Mouse (Mus musculus) hindbrain, embryonic 11.5 days (tissue): ENCODE results near the gene Plg. TPM values are rescaled to one million over a fixed set of nuclear protein-coding genes. Genes with fewer than 3 reads are reported as not detected.

ENCODE experiments used
- ATAC-seq: fragments of 200-750 bp; cut with Nextera tagmentation; 2 replicates; pipeline ENCODE4 v1.8.0; 2017; ENCODE audit warnings: mild to moderate bottlenecking, moderate TSS enrichment, moderate library complexity; ENCODE audit not compliant: low FRiP score
- DNase-seq: peaks from one replicate; pipeline ENCODE4 v3.0.0-alpha.2; 2015; ENCODE audit warnings: low spot score
- H3K27ac ChIP-seq: fragments of 300-500 bp; sonication (generic); 2 replicates; pipeline ENCODE4 v1.5.1; 2014; ENCODE audit warnings: mild to moderate bottlenecking, low read depth, low read length
- H3K27me3 ChIP-seq: fragments of 300-500 bp; sonication (generic); 2 replicates; pipeline ENCODE4 v1.6.1; 2014; ENCODE audit warnings: mild to moderate bottlenecking, low read length, moderate library complexity, mixed read lengths; ENCODE audit not compliant: control insufficient read depth, insufficient read depth
- H3K36me3 ChIP-seq: fragments of 300-500 bp; sonication (generic); 2 replicates; pipeline ENCODE4 v1.6.1; 2014; ENCODE audit warnings: mild to moderate bottlenecking, low read length, moderate library complexity, mixed read lengths; ENCODE audit not compliant: control insufficient read depth, insufficient read depth
- H3K4me1 ChIP-seq: fragments of 300-500 bp; sonication (generic); replicated peaks from 2 replicates; pipeline ENCODE4 v1.6.1; 2014; ENCODE audit warnings: low read length, mixed read lengths; ENCODE audit not compliant: control insufficient read depth, insufficient read depth
- H3K4me2 ChIP-seq: fragments of 300-500 bp; sonication (generic); replicated peaks from 2 replicates; pipeline ENCODE4 v1.6.1; 2014; ENCODE audit warnings: mild to moderate bottlenecking, low read depth, low read length
- H3K4me3 ChIP-seq: fragments of 300-500 bp; sonication (generic); 2 replicates; pipeline ENCODE4 v1.5.1; 2014; ENCODE audit warnings: low read depth, low read length
- H3K9ac ChIP-seq: fragments of 300-500 bp; sonication (generic); 2 replicates; pipeline ENCODE4 v1.6.1; 2014; ENCODE audit warnings: low read depth, low read length
- H3K9me3 ChIP-seq: fragments of 300-500 bp; sonication (generic); 2 replicates; pipeline ENCODE4 v1.6.1; 2016; ENCODE audit warnings: low read length; ENCODE audit not compliant: control insufficient read depth
- WGBS: fragments of 180-500 bp; shearing (Covaris S2); extraction: QIAGEN DNeasy Blood & Tissue Kit; methylation state at CpG from one replicate; pipeline ENCODE4 v1.1.7; 2014; 5-methylcytosine and 5-hydroxymethylcytosine counted together
- polyA plus RNA-seq: library from polyadenylated mRNA; unstranded; fragments of >200 nt; fragmentation: Nextera tagmentation; extraction: Ambion mirVana; gene quantifications from 2 replicates; pipeline ENCODE4 v1.2.1, GENCODE M21; 2014

Plg gene
- polyA plus RNA-seq, 1 experiment from 2014 or later: not detected

DNA sequence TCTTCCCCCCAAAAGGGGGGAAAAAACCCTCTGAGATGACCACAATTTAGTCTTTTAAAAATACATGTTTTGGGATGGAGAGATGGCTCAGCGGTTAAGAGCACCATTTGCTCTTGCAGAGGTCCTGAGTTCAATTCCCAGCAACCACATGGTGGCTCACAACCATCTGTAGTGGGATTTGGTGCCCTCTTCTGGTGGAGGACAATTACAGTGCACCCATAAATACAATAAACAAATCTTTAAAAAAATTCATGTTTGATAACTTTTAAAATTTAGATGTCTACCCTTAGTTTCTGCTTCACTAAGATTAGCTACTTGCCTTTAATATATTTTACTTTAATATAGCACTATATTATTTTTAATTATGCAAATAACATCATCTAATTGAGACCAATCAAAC, 43.7 kb downstream of the Plg start:
- H3K4me2 ChIP-seq: no peak overlapping the region
- no peaks in the 10 kb centered on the region; the same call in 1 of the 2 replicates for H3K9me3 ChIP-seq
- no peak overlapping the region for H3K9ac ChIP-seq
- no peak for ATAC-seq
- no peaks in the 10 kb centered on the region; the same call in 1 of the 2 replicates for H3K4me1 ChIP-seq
- no peaks in the 10 kb centered on the region for H3K27me3 ChIP-seq
- no peak for DNase-seq
- WGBS: 79% methylated on average over 1 of the region's 1 CpGs
- no peak overlapping the region for H3K4me3 ChIP-seq
- H3K36me3 ChIP-seq: no peaks in the 10 kb centered on the region
- no peak overlapping the region for H3K27ac ChIP-seq

DNA sequence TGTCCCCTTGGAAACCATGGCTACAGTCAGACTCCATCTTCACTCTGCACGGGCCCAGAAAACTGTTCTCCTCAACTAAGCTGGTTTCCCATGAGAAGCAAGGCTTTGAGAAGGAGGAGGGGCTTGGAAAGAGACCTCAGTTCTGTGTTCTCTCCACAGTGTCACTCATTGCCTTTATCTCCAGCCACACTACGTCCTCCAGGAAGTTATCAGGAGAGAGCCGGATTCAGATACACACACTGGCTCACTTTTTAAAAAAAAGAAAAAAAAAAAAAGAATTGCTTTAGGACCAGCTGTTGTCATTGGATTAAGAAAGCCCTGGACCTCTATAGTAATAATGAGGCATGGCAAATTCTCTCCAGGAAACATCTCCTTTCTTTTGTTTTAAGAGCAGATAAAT, 48.7 kb downstream of the Plg start:
- no peak for ATAC-seq
- 58% methylated on average over 3 of the region's 3 CpGs for WGBS
- DNase-seq: no peak
- H3K4me1 ChIP-seq: no peaks in the 10 kb centered on the region; the same call in 1 of the 2 replicates
- H3K4me2 ChIP-seq: no peak overlapping the region
- no peak overlapping the region for H3K4me3 ChIP-seq
- no peak overlapping the region for H3K9ac ChIP-seq
- no peaks in the 10 kb centered on the region for H3K36me3 ChIP-seq
- H3K9me3 ChIP-seq: no peaks in the 10 kb centered on the region; the same call in 1 of the 2 replicates
- no peaks in the 10 kb centered on the region for H3K27me3 ChIP-seq
- no peak overlapping the region for H3K27ac ChIP-seq

DNA sequence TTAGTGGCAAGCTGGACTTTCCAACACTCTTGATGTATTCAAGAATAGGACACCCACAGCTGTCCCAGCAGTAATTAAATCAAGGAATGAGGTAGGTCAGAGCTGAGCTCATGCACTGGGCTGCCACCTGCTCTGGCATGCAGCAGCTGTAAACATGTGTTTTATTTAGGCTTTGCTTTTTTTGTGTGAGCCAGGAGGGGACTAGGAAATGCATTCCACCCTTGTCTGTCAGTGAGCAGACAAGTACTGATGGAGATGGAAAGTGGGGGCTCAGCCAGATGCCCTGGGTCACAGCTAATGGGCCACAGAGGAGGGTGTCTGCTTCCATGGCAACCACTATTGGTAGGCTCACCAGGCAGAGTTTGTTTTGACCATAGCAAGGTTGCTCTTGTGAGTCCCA, 50.0 kb downstream of the Plg start:
- no peak overlapping the region for H3K4me2 ChIP-seq
- H3K4me1 ChIP-seq: no peaks in the 10 kb centered on the region; the same call in 1 of the 2 replicates
- H3K36me3 ChIP-seq: no peaks in the 10 kb centered on the region
- H3K27ac ChIP-seq: no peak overlapping the region
- DNase-seq (peak; percentile 50), ATAC-seq (peak; percentile 67; the same call in 1 of the 2 replicates)
- H3K27me3 ChIP-seq: no peaks in the 10 kb centered on the region
- no peak overlapping the region for H3K9ac ChIP-seq
- no peaks in the 10 kb centered on the region; the same call in 1 of the 2 replicates for H3K9me3 ChIP-seq
- H3K4me3 ChIP-seq: no peak overlapping the region

DNA sequence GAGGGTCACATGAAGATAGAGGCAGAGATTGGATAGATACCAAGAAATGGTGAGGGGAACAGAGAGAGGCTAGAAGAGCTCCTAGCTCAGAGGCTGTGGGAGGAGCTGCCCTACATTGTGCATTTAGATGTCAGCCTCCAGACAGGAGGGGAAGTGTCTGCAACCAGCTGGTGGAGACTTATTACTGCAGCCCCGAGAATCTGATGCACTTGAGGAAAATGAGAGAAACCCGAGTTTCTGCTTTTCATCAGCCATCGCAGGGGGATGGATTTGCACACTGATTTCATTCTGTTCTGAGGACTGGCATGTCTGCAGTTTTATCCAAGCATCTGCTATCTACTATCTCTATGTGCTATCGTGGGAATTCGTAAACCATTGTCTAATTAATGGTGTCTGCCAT, 53.3 kb downstream of the Plg start:
- WGBS: 74% methylated on average over 5 of the region's 5 CpGs
- H3K36me3 ChIP-seq: no peaks in the 10 kb centered on the region
- no peaks in the 10 kb centered on the region for H3K27me3 ChIP-seq
- ATAC-seq: no peak
- H3K4me1 ChIP-seq: no peaks in the 10 kb centered on the region
- DNase-seq: no peak
- H3K4me3 ChIP-seq: no peak overlapping the region
- no peaks in the 10 kb centered on the region for H3K9me3 ChIP-seq
- no peak overlapping the region for H3K27ac ChIP-seq
- H3K4me2 ChIP-seq: no peak overlapping the region
- no peak overlapping the region for H3K9ac ChIP-seq

DNA sequence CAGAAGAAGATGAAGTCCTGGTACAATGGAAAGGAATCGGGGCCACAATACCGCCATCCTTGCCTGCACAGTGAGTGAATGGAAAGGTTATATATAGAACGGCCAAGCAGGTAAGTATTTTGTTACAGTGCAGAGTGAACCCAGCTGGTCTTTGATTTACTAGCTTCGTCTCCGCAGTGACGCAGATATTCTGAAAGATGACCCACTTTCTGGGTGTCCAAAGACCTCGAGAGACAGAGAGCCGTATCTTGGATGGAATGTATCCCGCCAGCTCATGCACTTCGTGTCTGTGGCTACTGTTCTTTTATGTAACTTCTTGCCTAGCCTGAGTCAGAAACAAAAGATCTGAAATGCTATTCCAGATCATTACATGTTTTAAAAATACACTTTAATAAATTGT, 59.4 kb downstream of the Plg start:
- no peak for DNase-seq

DNA sequence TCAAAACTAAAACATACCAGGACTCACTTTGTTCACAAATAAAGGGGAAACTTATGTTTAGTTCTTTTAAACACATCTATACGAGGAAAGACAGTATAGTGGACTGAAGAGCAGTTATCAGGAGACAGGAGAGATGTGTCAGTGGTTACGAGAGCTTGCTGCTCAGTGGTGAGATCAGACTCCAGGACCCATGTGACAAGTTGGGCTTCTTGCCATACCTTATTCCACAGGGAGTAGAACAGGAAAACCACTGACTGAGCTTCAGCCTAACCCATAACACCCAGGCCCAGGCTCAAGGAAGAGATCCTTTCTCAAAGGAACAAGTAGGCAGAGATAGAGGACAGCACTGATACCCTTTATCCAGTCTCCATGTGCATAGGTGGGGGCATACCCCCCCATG, 66.2 kb downstream of the Plg start:
- no peak overlapping the region for H3K4me2 ChIP-seq
- H3K9ac ChIP-seq: no peak overlapping the region
- DNase-seq (no peak), ATAC-seq (no peak)
- no peaks in the 10 kb centered on the region for H3K36me3 ChIP-seq
- no peaks in the 10 kb centered on the region for H3K27me3 ChIP-seq
- no peaks in the 10 kb centered on the region for H3K4me1 ChIP-seq
- no peak overlapping the region for H3K4me3 ChIP-seq
- 89% methylated on average over 2 of the region's 2 CpGs for WGBS
- no peak overlapping the region for H3K27ac ChIP-seq
- H3K9me3 ChIP-seq: no peaks in the 10 kb centered on the region

More for the DNA sequence above, 59.4 kb downstream of the Plg start:
- Histone ChIP-seq H3K4me1 (no peaks in the 10 kb centered on the region), H3K27ac (no peak overlapping the region), H3K36me3 (no peaks in the 10 kb centered on the region), H3K4me2 (no peak overlapping the region), H3K4me3 (no peak overlapping the region), H3K27me3 (no peaks in the 10 kb centered on the region), H3K9me3 (no peaks in the 10 kb centered on the region), H3K9ac (no peak overlapping the region)
- WGBS: 90% methylated on average over 10 of the region's 10 CpGs
- no peak for ATAC-seq

DNA sequence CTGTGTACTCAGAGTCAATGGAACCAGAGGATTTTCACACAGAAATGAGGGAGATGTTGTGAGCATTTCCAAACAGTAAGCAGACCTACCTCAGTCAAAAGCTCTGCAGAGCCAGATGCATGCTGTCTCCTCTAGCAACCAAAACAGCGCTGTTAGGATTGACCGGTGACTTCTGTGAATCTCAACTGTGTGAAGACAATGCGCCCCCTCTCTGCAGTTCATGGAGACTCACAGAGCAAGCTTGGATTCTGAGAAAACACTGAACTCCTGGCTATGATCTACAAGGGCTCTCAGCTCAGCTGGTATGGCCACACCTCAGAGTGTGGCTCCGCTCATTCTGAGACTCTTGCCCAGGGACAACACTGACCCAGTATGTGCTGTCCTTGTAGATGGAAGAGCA, 72.8 kb downstream of the Plg start:
- Histone ChIP-seq H3K27ac (no peak overlapping the region), H3K9me3 (no peaks in the 10 kb centered on the region), H3K36me3 (no peaks in the 10 kb centered on the region), H3K4me3 (no peak overlapping the region), H3K4me1 (no peaks in the 10 kb centered on the region), H3K27me3 (no peaks in the 10 kb centered on the region), H3K4me2 (no peak overlapping the region), H3K9ac (no peak overlapping the region)
- no peak for ATAC-seq
- DNase-seq: peak; percentile 14
- 51% methylated on average over 4 of the region's 4 CpGs for WGBS

DNA sequence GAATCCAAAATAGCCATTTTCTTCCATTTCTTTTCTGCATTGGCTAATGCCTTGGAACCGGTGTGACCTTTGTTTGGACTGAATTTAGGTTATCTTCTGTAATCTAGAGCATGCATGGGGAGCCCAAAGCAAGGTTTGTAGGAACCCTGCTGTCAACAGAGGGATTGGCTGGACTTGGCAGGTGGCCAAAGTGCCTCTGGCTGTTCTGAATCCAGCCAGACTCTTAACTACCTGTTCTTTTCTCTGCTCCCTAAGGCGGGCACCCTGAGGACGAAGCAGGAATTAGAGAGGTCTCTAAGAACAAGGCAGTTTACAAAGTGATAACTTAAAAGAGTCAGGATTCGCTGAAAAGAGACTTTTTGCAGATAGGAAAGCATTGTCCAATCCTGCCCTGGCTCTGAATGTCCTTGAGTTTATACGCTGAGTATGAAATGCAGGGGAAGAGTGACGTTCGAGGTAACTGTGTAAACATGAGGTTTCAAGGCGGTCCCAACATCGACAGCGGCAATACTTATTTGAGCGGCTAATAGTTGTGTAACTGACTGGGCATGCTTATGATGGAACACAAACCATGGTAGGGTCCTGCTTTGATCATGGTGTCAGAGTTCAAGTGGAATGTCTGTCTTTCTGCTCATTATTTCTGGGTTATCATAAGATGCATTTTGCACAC, 74.6 kb downstream of the Plg start:
- Histone ChIP-seq H3K4me1 (no peaks in the 10 kb centered on the region), H3K9me3 (no peaks in the 10 kb centered on the region), H3K27me3 (no peaks in the 10 kb centered on the region), H3K4me3 (no peak overlapping the region), H3K27ac (no peak overlapping the region), H3K4me2 (no peak overlapping the region), H3K36me3 (no peaks in the 10 kb centered on the region), H3K9ac (no peak overlapping the region)
- DNase-seq (no peak), ATAC-seq (no peak)
- WGBS: 86% methylated on average over 11 of the region's 11 CpGs

DNA sequence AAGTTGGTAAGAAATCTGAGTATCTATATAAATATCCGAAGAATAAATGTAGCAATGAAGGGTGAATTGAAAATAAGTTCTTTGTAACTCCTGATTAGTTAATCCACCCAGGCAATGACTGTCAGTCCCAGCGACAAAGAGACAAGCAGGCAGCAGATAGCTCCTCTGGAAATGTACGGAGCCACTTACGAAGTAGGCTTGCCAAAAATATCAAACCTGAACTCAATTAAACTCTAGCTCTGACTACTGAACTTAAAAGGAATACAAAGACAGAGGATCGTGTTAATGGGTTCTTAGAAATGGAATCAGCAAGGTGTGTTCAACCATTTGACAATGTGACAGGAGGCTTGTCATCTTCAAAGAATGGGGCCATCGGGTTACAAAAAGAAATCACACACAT, 75.3 kb downstream of the Plg start:
- DNase-seq (no peak), ATAC-seq (no peak)
- H3K9ac ChIP-seq: no peak overlapping the region
- H3K4me1 ChIP-seq: no peaks in the 10 kb centered on the region
- WGBS: 87% methylated on average over 6 of the region's 6 CpGs
- no peak overlapping the region for H3K4me2 ChIP-seq
- H3K27me3 ChIP-seq: no peaks in the 10 kb centered on the region
- no peak overlapping the region for H3K27ac ChIP-seq
- no peak overlapping the region for H3K4me3 ChIP-seq
- H3K36me3 ChIP-seq: no peaks in the 10 kb centered on the region
- no peaks in the 10 kb centered on the region for H3K9me3 ChIP-seq
